Mouse (Mus musculus): ENCODE results near the gene Olfr159.

GRCm38 (mm10) chr4:43742637-43743036, 28.2 kb downstream of the Olfr159 start:
- no peak for TF ChIP-seq CTCF (IDR thresholded peaks at IDR 0.05; ENCODE audit: control insufficient read depth, insufficient read depth, low read length)
- no peak for TF ChIP-seq POLR2A (IDR thresholded peaks at IDR 0.05; ENCODE audit: borderline replicate concordance, control insufficient read depth, low read depth, low read length)

Measured in bone marrow, adult 2 months (tissue).